Mouse (Mus musculus): Measurements from ENCODE around the gene Trabd2b. TPM values are rescaled to one million over a fixed set of nuclear protein-coding genes. Genes with fewer than 3 reads are reported as not detected.

Trabd2b gene
- polyA plus RNA-seq, 1 experiment: not detected

DNA sequence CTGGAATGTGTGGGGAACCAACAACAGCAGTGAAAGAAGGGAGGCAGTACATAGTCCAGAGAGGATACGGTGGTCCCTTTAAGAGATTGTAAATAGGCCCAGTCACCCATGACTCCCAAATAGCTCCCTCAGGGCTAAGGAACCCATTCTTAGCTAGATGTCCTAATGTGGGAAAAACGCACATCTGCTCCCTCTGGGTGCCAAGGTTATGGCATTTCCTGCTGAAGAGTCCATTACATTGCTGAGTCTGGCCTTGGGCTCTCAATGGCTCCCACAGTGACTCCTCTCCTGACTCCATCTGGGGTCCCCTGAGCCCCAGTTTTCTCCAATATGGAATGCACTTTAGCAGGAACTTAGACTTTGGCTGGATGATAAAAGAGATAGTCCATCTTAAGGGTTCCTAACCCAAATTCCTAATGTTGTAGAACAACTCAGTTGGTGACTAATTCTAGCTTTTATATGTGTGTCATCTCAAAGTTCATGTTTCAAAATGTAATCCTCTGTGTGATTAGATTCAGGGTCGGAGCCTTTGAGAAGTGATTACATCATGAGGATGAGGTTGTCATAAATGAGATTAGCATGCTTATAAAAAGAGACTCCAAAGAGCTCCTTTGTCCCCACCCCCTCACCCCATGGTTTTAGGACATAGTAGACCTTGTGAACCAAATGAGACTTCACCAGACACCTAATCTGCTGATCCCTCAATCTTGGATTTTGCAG lies 139.1 kb downstream of the Trabd2b start:
- Histone ChIP-seq H3K4me1 (ENCODE audit: control insufficient read depth, insufficient read depth, low read length) (no peaks in the 10 kb centered on the region), H3K4me3 (ENCODE audit: insufficient read depth, low read depth, low read length) (no peak overlapping the region), H3K27ac (ENCODE audit: insufficient read depth, low read depth, low read length) (no peak overlapping the region)
- TF ChIP-seq CTCF (IDR thresholded peaks at IDR 0.05; ENCODE audit: insufficient read depth, low read depth, low read length) (no peak), POLR2A (IDR thresholded peaks at IDR 0.05; ENCODE audit: insufficient read depth, low read depth, low read length) (no peak)
- whole genome bisulfite sequencing: 78% methylated on average over 3 of the region's 3 CpGs

DNA sequence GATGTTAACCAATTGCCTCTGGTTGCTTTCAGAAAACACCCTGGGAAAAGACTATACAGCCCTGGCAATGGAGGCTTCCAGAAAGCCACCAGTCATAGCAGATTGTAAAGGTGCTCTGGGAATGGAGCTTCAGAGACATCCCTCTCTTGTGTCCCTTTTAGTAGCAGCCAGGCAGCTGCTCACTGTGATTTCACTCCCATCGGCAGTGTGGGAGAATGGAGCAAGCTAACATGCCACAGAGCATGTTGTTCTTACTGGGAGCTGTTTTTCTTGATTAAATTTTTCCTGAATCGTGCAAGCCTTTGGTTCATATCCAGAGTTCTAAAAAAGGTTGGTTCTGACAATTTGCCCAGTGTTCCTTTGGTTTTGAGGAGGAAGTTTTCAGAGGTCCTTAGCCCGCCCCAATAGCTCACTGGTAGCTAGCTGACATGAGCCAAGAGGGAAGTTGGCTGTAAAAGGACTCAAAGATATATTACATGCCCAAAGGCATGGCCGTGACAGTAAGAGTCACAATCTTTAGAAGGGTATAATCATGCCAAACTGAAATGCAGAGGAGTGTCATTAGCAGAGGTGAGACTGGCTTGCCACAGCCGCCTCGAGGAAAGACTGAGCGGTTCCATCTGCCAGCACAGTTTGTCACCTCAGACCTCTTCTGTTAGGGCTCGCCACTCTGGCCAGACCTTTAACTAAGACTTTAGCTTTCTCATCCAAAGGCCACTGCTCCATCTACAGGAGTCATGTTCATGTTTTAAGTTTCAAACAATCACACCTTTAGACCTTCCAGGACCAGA lies 141.3 kb downstream of the Trabd2b start:
- no peak for TF ChIP-seq POLR2A (IDR thresholded peaks at IDR 0.05; ENCODE audit: insufficient read depth, low read depth, low read length)
- no peak for TF ChIP-seq CTCF (IDR thresholded peaks at IDR 0.05; ENCODE audit: insufficient read depth, low read depth, low read length)
- WGBS: 49% methylated on average over 8 of the region's 8 CpGs
- Histone ChIP-seq H3K4me3 (ENCODE audit: insufficient read depth, low read depth, low read length) (no peak overlapping the region), H3K4me1 (ENCODE audit: control insufficient read depth, insufficient read depth, low read length) (no peaks in the 10 kb centered on the region), H3K27ac (ENCODE audit: insufficient read depth, low read depth, low read length) (no peak overlapping the region)

DNA sequence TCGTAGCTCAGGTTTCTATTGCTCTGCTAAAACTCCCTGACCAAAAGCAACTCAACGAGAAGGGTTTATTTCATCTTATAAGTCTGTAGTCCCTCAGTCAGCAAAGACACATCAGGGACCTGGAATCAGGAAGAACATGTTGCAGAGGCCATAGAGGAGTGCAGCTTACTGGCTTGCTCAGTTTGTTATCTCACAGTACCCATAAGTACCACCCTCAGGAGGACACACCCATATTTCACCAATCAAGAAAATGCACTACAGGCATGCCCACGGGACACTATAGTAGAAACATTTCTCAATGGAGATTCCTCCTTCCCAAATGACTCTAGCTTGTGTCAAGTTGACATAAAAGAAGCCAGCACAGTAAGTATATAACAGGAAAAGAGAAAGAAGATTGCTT lies 143.0 kb downstream of the Trabd2b start:
- Histone ChIP-seq H3K27ac (ENCODE audit: insufficient read depth, low read depth, low read length) (no peak overlapping the region), H3K4me3 (ENCODE audit: insufficient read depth, low read depth, low read length) (no peak overlapping the region), H3K4me1 (ENCODE audit: control insufficient read depth, insufficient read depth, low read length) (no peaks in the 10 kb centered on the region)
- 95% methylated on average over 3 of the region's 3 CpGs for WGBS
- TF ChIP-seq CTCF (IDR thresholded peaks at IDR 0.05; ENCODE audit: insufficient read depth, low read depth, low read length) (no peak), POLR2A (IDR thresholded peaks at IDR 0.05; ENCODE audit: insufficient read depth, low read depth, low read length) (no peak)

DNA sequence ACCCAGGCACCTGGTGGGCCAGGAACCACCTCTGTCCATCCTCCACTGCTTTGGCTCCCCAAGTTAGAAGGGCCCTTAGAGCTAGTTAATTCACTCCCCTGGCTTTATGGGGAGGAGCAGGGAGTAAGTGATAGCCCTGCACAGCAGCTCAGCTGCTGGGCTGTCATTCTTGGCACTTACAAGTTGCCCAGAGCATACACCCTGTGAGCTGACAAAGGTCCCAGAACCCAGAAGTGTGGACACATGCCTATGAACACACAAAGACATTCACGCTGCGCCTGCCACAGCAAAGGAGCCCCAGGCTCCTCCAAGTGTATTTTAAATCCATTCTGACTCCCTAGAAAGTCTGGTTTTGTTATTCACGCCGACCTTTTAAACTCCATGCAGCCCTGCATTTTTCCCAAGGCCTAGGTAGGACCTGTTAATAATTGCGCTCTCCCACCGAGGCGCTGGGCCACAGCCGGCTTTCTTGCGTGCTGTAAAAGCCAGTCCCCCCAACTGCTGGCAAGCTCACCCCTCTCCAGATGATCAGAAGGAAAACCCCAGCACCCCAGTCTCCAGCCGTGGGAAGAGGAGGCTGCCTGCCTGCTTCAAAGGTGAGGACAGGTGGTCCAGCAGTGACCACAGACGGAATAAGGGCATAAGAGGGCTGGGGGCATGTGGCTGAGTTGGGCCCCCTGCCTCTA lies 144.1 kb downstream of the Trabd2b start:
- WGBS: 67% methylated on average over 11 of the region's 11 CpGs
- TF ChIP-seq POLR2A (IDR thresholded peaks at IDR 0.05; ENCODE audit: insufficient read depth, low read depth, low read length) (no peak), CTCF (IDR thresholded peaks at IDR 0.05; ENCODE audit: insufficient read depth, low read depth, low read length) (no peak)
- Histone ChIP-seq H3K4me1 (ENCODE audit: control insufficient read depth, insufficient read depth, low read length) (no peaks in the 10 kb centered on the region), H3K4me3 (ENCODE audit: insufficient read depth, low read depth, low read length) (no peak overlapping the region), H3K27ac (ENCODE audit: insufficient read depth, low read depth, low read length) (no peak overlapping the region)

DNA sequence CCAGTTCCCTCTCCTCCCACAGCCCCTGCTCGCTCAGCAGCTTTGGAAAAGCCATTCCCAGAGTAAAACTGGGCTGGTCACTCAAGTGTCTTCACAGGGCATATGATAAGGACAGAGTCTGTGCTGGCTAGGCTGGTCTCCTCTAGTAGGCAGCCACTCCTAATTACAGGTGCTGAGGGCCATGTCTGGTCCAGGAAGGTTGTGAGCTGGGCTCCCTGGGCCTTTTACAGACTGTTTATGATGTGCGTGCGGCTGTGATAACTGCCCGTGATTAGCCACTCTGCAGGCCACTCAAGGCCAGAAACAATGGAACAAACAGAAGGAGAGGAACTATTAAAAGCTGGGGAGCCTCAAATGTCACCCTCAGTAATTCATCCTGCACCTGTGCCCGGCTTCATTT lies 150.4 kb downstream of the Trabd2b start:
- H3K27ac ChIP-seq (ENCODE audit: insufficient read depth, low read depth, low read length): no peak overlapping the region
- WGBS: 89% methylated on average over 5 of the region's 5 CpGs
- H3K4me1 ChIP-seq (ENCODE audit: control insufficient read depth, insufficient read depth, low read length): no peaks in the 10 kb centered on the region
- no peak overlapping the region for H3K4me3 ChIP-seq (ENCODE audit: insufficient read depth, low read depth, low read length)
- no peak for TF ChIP-seq CTCF (IDR thresholded peaks at IDR 0.05; ENCODE audit: insufficient read depth, low read depth, low read length)
- no peak for TF ChIP-seq POLR2A (IDR thresholded peaks at IDR 0.05; ENCODE audit: insufficient read depth, low read depth, low read length)

DNA sequence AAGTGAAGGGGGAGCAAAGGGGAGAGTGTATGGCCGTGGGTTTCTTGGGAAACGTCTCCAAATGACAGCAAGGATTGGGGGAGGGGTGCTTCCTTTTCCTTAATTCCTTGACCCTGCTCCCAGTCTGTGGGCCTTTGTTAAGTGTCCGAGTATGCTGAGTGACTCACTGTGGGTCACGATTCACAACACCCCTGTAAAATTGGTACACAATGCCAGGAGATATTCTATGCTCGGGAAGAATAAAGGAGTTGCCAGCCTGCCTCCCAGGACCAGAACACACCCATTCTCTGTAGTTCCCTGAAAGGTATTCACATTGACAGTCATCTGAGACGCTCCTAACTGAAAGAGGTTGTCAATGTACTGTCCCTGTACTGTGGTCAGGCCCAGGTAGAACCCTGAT lies 151.2 kb downstream of the Trabd2b start:
- H3K4me3 ChIP-seq (ENCODE audit: insufficient read depth, low read depth, low read length): no peak overlapping the region
- no peak overlapping the region for H3K27ac ChIP-seq (ENCODE audit: insufficient read depth, low read depth, low read length)
- WGBS: 66% methylated on average over 6 of the region's 6 CpGs
- TF ChIP-seq CTCF (IDR thresholded peaks at IDR 0.05; ENCODE audit: insufficient read depth, low read depth, low read length) (no peak), POLR2A (IDR thresholded peaks at IDR 0.05; ENCODE audit: insufficient read depth, low read depth, low read length) (no peak)
- H3K4me1 ChIP-seq (ENCODE audit: control insufficient read depth, insufficient read depth, low read length): no peaks in the 10 kb centered on the region

DNA sequence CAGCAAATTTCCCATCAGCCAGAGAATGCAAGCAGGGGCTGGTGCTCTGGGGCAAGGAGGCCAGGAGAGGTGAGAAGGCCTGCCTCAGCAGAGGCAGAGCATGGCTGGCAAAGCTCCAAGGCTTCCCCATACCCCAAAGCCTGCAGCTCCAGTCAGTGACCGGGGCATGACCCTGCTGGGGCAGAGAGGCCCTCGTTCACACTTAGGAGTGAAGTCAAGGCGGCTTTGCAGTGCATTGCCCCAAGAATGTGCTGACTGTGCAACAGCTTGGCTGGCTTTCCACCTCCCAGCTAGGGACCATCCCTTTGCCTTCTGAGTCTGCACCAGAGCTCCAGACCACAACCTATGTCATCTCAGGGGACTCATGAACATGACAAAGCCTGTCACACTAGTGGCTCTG lies 152.0 kb downstream of the Trabd2b start:
- H3K27ac ChIP-seq (ENCODE audit: insufficient read depth, low read depth, low read length): no peak overlapping the region
- no peak overlapping the region for H3K4me3 ChIP-seq (ENCODE audit: insufficient read depth, low read depth, low read length)
- TF ChIP-seq CTCF (IDR thresholded peaks at IDR 0.05; ENCODE audit: insufficient read depth, low read depth, low read length): no peak
- no peak for TF ChIP-seq POLR2A (IDR thresholded peaks at IDR 0.05; ENCODE audit: insufficient read depth, low read depth, low read length)
- no peaks in the 10 kb centered on the region for H3K4me1 ChIP-seq (ENCODE audit: control insufficient read depth, insufficient read depth, low read length)
- 79% methylated on average over 3 of the region's 3 CpGs for WGBS

DNA sequence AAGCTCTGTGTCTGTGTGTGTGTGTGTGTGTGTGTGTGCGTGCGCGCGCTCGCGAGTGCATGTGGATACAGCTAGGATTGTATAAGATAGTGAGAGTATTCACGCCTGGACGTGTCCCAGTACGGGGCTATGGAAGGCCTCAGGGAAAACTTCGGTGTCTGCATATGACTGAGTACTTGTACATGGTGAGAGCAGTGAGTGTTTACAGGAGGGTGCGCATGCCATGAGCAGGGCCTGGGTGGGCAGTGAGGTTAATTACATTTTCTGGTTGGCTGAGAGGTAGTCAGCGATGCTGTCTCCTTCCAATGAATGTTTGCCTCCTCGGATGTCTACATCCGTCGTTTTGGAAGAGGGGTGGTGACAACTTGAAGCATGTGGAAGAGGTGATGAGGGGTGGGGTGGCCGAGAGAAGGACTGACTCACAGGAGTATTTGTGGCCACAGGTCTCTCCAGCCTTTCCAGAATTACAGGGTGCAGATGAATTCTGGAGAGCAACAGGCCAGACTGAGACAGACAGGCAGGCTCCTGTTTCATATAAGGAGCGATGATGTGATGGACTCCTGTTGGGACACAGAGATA lies 154.2 kb downstream of the Trabd2b start:
- Histone ChIP-seq H3K4me1 (ENCODE audit: control insufficient read depth, insufficient read depth, low read length) (peaks cover 4% of the 10 kb centered on the region; the same call in 1 of the 2 replicates), H3K4me3 (ENCODE audit: insufficient read depth, low read depth, low read length) (no peak overlapping the region), H3K27ac (ENCODE audit: insufficient read depth, low read depth, low read length) (no peak overlapping the region)
- WGBS: 92% methylated on average over 17 of the region's 17 CpGs
- no peak for TF ChIP-seq POLR2A (IDR thresholded peaks at IDR 0.05; ENCODE audit: insufficient read depth, low read depth, low read length)
- TF ChIP-seq CTCF (IDR thresholded peaks at IDR 0.05; ENCODE audit: insufficient read depth, low read depth, low read length): no peak
